Comparison of ENCODE assay signal across 7 mouse cellular contexts in genomic region chrX:152001182-152001684, GRCm38 (mm10). TPM values are rescaled to one million over a fixed set of nuclear protein-coding genes. Genes with fewer than 3 reads are reported as not detected.
DNase-seq lines count a peak whose midpoint lies in the region; ATAC-seq and TF ChIP-seq lines count a peak whose summit lies in the region.

No protein-coding gene starts in this region.

- no peak; the same call in 1 of the 2 replicates for ATAC-seq in forebrain, embryonic 16.5 days
- ATAC-seq in liver, embryonic 16.5 days (ENCODE audit: low read depth) = no peak
- ATAC-seq in megakaryocyte progenitor cell, adult 5-6 weeks (replicated peaks; ENCODE audit: poor library complexity) = no peak

- H3K36me3 ChIP-seq in CH12.LX (replicated peaks in 1 of 2; ENCODE audit: control insufficient read depth in 1 of 2, insufficient read depth in 1 of 2, low read length in 1 of 2) = peaks cover 6 to 30% of the 10 kb centered on the region in 2 experiments
- no peaks in the 10 kb centered on the region for H3K36me3 ChIP-seq in forebrain, embryonic 16.5 days (ENCODE audit: control insufficient read depth, insufficient read depth)
- H3K36me3 ChIP-seq in liver, embryonic 16.5 days (ENCODE audit: control insufficient read depth, insufficient read depth) = no peaks in the 10 kb centered on the region

- TF ChIP-seq CTCF in CH12.LX (conservative IDR thresholded peaks at IDR 0.05 in 1 of 2, IDR thresholded peaks at IDR 0.05 in 1 of 2; ENCODE audit: low read depth in 2 of 2, low read length in 2 of 2) = no peak

- peak overlapping the region; percentile 54 to 84 (median 60) for H3K4me3 ChIP-seq in CH12.LX (replicated peaks in 1 of 3; ENCODE audit: low read depth in 2 of 3, low read length in 2 of 3, poor library complexity in 1 of 3)
- peak overlapping the region; percentile 54 for H3K4me3 ChIP-seq in forebrain, embryonic 16.5 days (replicated peaks; ENCODE audit: low read length)
- H3K4me3 ChIP-seq in liver, embryonic 16.5 days (ENCODE audit: low read depth, low read length) = peak overlapping the region; percentile 62

- no peak overlapping the region for H3K27ac ChIP-seq in CH12.LX (ENCODE audit: insufficient read depth, low read depth)
- no peak overlapping the region for H3K27ac ChIP-seq in forebrain, embryonic 16.5 days (ENCODE audit: low read length)
- peak overlapping the region; percentile 57 for H3K27ac ChIP-seq in liver, embryonic 16.5 days (ENCODE audit: low read length)

- no peaks in the 10 kb centered on the region for H3K79me2 ChIP-seq in CH12.LX (replicated peaks; ENCODE audit: control insufficient read depth, extremely low read depth, insufficient read depth, poor library complexity, severe bottlenecking)

- in situ Hi-C loops in CH12.LX (cut with MboI; ENCODE audit: low pct_ligation_motif_present, low pct_unique_long_range_greater_than_20kb, low sequenced_read_pairs) = no loop called here

- TF ChIP-seq RAD21 in CH12.LX (IDR thresholded peaks at IDR 0.05; ENCODE audit: low read depth, low read length) = no peak

- peaks cover 0 to 2% of the 10 kb centered on the region in 2 experiments; a peak in 1 of 4 replicates for H3K4me1 ChIP-seq in CH12.LX (ENCODE audit: control insufficient read depth in 1 of 2, insufficient read depth in 2 of 2)
- no peaks in the 10 kb centered on the region for H3K4me1 ChIP-seq in forebrain, embryonic 16.5 days (replicated peaks; ENCODE audit: control insufficient read depth, insufficient read depth, low read length)
- no peaks in the 10 kb centered on the region for H3K4me1 ChIP-seq in liver, embryonic 16.5 days (ENCODE audit: control insufficient read depth, low read depth, low read length)

- peak overlapping the region; percentile 61 for H3K4me2 ChIP-seq in CH12.LX (ENCODE audit: insufficient read depth, low read depth, poor library complexity, severe bottlenecking)
- peak overlapping the region; percentile 65 for H3K4me2 ChIP-seq in forebrain, embryonic 16.5 days (ENCODE audit: low read length)
- peak overlapping the region; percentile 79 for H3K4me2 ChIP-seq in liver, embryonic 16.5 days (ENCODE audit: low read depth, low read length)

- H3K9me3 ChIP-seq in CH12.LX (replicated peaks; ENCODE audit: low read length) = no peaks in the 10 kb centered on the region
- no peaks in the 10 kb centered on the region for H3K9me3 ChIP-seq in forebrain, embryonic 16.5 days (ENCODE audit: control insufficient read depth, low read length)
- no peaks in the 10 kb centered on the region for H3K9me3 ChIP-seq in liver, embryonic 16.5 days (replicated peaks; ENCODE audit: control insufficient read depth, low read length)

- no peaks in the 10 kb centered on the region for H3K27me3 ChIP-seq in CH12.LX (replicated peaks)
- H3K27me3 ChIP-seq in forebrain, embryonic 16.5 days (replicated peaks; ENCODE audit: control insufficient read depth, insufficient read depth, low read length) = peaks cover 8% of the 10 kb centered on the region; the same call in 1 of the 2 replicates
- peaks cover 8% of the 10 kb centered on the region for H3K27me3 ChIP-seq in liver, embryonic 16.5 days (ENCODE audit: control insufficient read depth, insufficient read depth, low read depth, low read length)

- peak overlapping the region; percentile 69 for H3K9ac ChIP-seq in CH12.LX (ENCODE audit: insufficient read depth, low read depth)
- no peak overlapping the region for H3K9ac ChIP-seq in forebrain, embryonic 16.5 days (replicated peaks; ENCODE audit: low read depth, low read length)
- peak overlapping the region; percentile 55; the same call in 1 of the 2 replicates for H3K9ac ChIP-seq in liver, embryonic 16.5 days (ENCODE audit: low read depth, low read length)

- no peak for TF ChIP-seq POLR2A in CH12.LX (IDR thresholded peaks at IDR 0.05; ENCODE audit: low read depth, low read length)

- dilution Hi-C loops in CH12.LX (cut with MboI; ENCODE audit: extremely low pct_ligation_motif_present, extremely low pct_unique_long_range_greater_than_20kb, low sequenced_read_pairs) = no loop called here

- no peak for TF ChIP-seq EP300 in CH12.LX (IDR thresholded peaks at IDR 0.05; ENCODE audit: low read length)

- DNase-seq in 416B (ENCODE audit: low read depth) (peak; percentile 42), CH12.LX (ENCODE audit: extremely low read depth) (no peak)
- DNase-seq in cerebellum, adult 8-10 months = no peak
- DNase-seq in urinary bladder, postnatal 10 days (ENCODE audit: low spot score) = no peak

- 36% methylated on average over 9 of the region's 9 CpGs for WGBS in forebrain, embryonic 16.5 days
- 21% methylated on average over 9 of the region's 9 CpGs for WGBS in liver, embryonic 16.5 days (ENCODE audit: insufficient replicate concordance)

TF ChIP-seq in CH12.LX, 34 proteins besides CTCF, POLR2A, EP300 and RAD21:
- TF ChIP-seq ZMIZ1 (IDR thresholded peaks at IDR 0.05; ENCODE audit: low read depth, low read length) (no peak), ZNF384 (IDR thresholded peaks at IDR 0.05; ENCODE audit: low read depth, low read length) (peak; percentile 70), JUN (IDR thresholded peaks at IDR 0.05; ENCODE audit: insufficient read depth, low read depth, low read length) (no peak)

RNA-seq across cellular contexts. Expression of gene Hsd17b10, which starts 0.4 kb away (rescaled TPM):
- total RNA-seq in CH12.LX (2012; rRNA removed) (92.8 and 98.5 TPM in 2 replicates), CH12.LX (2014; rRNA removed) (82.1 and 87.8 TPM in 2 replicates)
- polyA plus RNA-seq in CH12.LX (2012; ENCODE audit: insufficient read length, low read depth) = 77.2 and 91.0 TPM in 2 replicates
- 120 and 123 TPM in 2 replicates for polyA plus RNA-seq in forebrain, embryonic 16.5 days (2015; fragmentation: Nextera tagmentation; extraction: Ambion mirVana)
- 131 and 140 TPM in 2 replicates for polyA plus RNA-seq in liver, embryonic 16.5 days (2015; fragmentation: Nextera tagmentation; extraction: Ambion mirVana)
- 110 and 139 TPM in 2 replicates for total RNA-seq in megakaryocyte progenitor cell, adult 5-6 weeks (2015)
- total RNA-seq in megakaryocyte progenitor cell, adult 5-6 weeks (2017) = 76.0 and 85.4 TPM in 2 replicates

RNA-seq across cellular contexts. Expression of gene Ribc1, which starts 14.9 kb away (rescaled TPM):
- total RNA-seq in CH12.LX (2012; rRNA removed) (5.7 and 7.2 TPM in 2 replicates), CH12.LX (2014; rRNA removed) (5.7 and 5.8 TPM in 2 replicates)
- polyA plus RNA-seq in CH12.LX (2012; ENCODE audit: insufficient read length, low read depth) = 6.0 and 7.7 TPM in 2 replicates
- polyA plus RNA-seq in forebrain, embryonic 16.5 days (2015; fragmentation: Nextera tagmentation; extraction: Ambion mirVana) = 1.7 and 2.6 TPM in 2 replicates
- 2.1 TPM in 2 replicates for polyA plus RNA-seq in liver, embryonic 16.5 days (2015; fragmentation: Nextera tagmentation; extraction: Ambion mirVana)
- 1.6 and 2.9 TPM in 2 replicates for total RNA-seq in megakaryocyte progenitor cell, adult 5-6 weeks (2015)
- total RNA-seq in megakaryocyte progenitor cell, adult 5-6 weeks (2017) = 3.0 and 3.3 TPM in 2 replicates

RNA-seq across cellular contexts. Expression of gene Smc1a, which starts 15.0 kb away (rescaled TPM):
- total RNA-seq in CH12.LX (2012; rRNA removed) = 48.9 and 54.1 TPM in 2 replicates
- 41.8 and 46.6 TPM in 2 replicates for total RNA-seq in CH12.LX (2014; rRNA removed)
- 99.7 and 128 TPM in 2 replicates for polyA plus RNA-seq in CH12.LX (2012; ENCODE audit: insufficient read length, low read depth)
- polyA plus RNA-seq in forebrain, embryonic 16.5 days (2015; fragmentation: Nextera tagmentation; extraction: Ambion mirVana) = 99.2 and 109 TPM in 2 replicates
- 48.5 and 50.0 TPM in 2 replicates for polyA plus RNA-seq in liver, embryonic 16.5 days (2015; fragmentation: Nextera tagmentation; extraction: Ambion mirVana)
- 121 and 125 TPM in 2 replicates for total RNA-seq in megakaryocyte progenitor cell, adult 5-6 weeks (2015)
- 264 and 317 TPM in 2 replicates for total RNA-seq in megakaryocyte progenitor cell, adult 5-6 weeks (2017)
